Mouse (Mus musculus): ENCODE data around the gene Dpep3.

The Dpep3 gene

GRCm38 (mm10) chr8:105936866-105937475 lies 42.3 kb downstream of the Dpep3 start:
- DNase-seq (ENCODE audit: low read depth, low spot score), result peak; percentile 97

GRCm38 (mm10) chr8:105935863-105936603 lies 43.2 kb downstream of the Dpep3 start:
- no peak for DNase-seq (ENCODE audit: low read depth, low spot score)

- no peak for DNase-seq (ENCODE audit: low read depth, low spot score)
Measured at GRCm38 (mm10) chr8:105935105-105935504, 44.1 kb downstream of the Dpep3 start.

GRCm38 (mm10) chr8:105933762-105934161 lies 45.5 kb downstream of the Dpep3 start, which contains the start of gene Ctrl:
Gene Ctrl (minus strand): TSS chr8:105933862.
- DNase-seq (ENCODE audit: low read depth, low spot score), result no peak

GRCm38 (mm10) chr8:105932525-105932924 lies 46.7 kb downstream of the Dpep3 start:
- DNase-seq (ENCODE audit: low read depth, low spot score), result no peak

DNA sequence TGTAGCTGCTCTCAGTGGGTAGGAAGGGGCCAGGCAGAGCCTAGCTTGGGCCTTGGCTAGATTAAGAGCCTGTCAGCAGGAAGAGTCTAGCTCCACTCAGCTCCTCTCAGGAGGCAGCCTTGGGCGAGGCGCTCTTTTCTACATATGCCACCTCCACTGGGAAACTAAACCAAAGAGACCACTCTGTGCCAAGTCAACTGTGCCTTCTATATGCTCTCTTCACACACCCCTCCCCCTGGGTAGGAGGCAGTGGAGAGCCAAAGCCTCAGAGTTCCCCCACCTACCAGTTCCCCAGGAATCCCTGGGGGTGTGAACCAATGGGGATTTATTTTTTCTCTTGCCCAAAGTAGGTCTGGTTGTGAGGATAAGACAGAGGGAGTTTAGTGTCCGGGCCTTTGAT lies 48.0 kb downstream of the Dpep3 start:
- no peak for DNase-seq (ENCODE audit: low read depth, low spot score)

DNA sequence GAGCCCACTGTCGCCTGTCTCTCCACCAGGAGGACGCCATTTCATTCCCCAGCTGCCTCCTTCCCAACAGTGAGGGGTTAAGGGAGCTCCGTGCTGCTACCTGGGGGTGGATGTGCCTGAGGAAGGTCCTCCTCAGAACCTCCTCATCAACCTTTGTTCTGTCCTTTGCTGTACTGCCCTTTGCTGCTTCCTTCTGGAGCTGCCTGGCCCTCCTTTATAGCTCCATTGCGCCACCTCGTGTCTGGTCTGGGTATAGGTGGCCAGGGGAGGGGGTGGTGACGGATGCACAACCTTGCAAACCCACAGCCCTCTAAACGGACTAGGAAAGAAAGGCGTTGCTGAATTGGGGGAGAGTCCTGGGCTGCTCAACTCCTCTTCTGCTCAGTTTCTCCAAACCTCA lies 48.6 kb downstream of the Dpep3 start:
- peak; percentile 84 for DNase-seq (ENCODE audit: low read depth, low spot score)

GRCm38 (mm10) chr8:105925123-105925522 lies 54.1 kb downstream of the Dpep3 start:
- no peak for DNase-seq (ENCODE audit: low read depth, low spot score)

Measured in 3T3-L1 (cell line).